Comparison of ENCODE assay signal across 18 mouse cellular contexts in genomic region chr19:46313116-46313515, GRCm38 (mm10). TPM values are rescaled to one million over a fixed set of nuclear protein-coding genes. Genes with fewer than 3 reads are reported as not detected.
DNase-seq lines count a peak whose midpoint lies in the region; ATAC-seq and TF ChIP-seq lines count a peak whose summit lies in the region.
"Had no signal": no experiment of that assay in that cellular context is flagged by ENCODE, and none has a peak within 500 bp of the region (broad histone marks: within the 10 kb centered on the region; RNA-seq: fewer than 3 reads in every experiment).

No protein-coding gene starts in this region.

- 81% methylated on average over 9 of the region's 9 CpGs for WGBS in intestine, embryonic 14.5 days
- 90% methylated on average over 9 of the region's 9 CpGs for WGBS in intestine, postnatal 0 days
- WGBS in liver, embryonic 15.5 days (ENCODE audit: insufficient replicate concordance): 83% methylated on average over 9 of the region's 9 CpGs

- H3K9me3 ChIP-seq in intestine, embryonic 14.5 days (ENCODE audit: control insufficient read depth, low read length): no peaks in the 10 kb centered on the region
- no peaks in the 10 kb centered on the region for H3K9me3 ChIP-seq in intestine, postnatal 0 days (ENCODE audit: control insufficient read depth)
- no peaks in the 10 kb centered on the region for H3K9me3 ChIP-seq in liver, embryonic 15.5 days (replicated peaks)
- H3K9me3 ChIP-seq: heart, embryonic 12.5 days; intestine, embryonic 15.5 days; limb, embryonic 13.5 days; lung, embryonic 15.5 days; midbrain, embryonic 10.5 days had no signal

- TF ChIP-seq CTCF in intestine, postnatal 0 days (IDR thresholded peaks at IDR 0.05; ENCODE audit: low read depth): no peak

- ATAC-seq in intestine, embryonic 14.5 days (replicated peaks; ENCODE audit: low FRiP score, low TSS enrichment, low read depth): no peak
- no peak for ATAC-seq in intestine, postnatal 0 days
- no peak for ATAC-seq in liver, embryonic 15.5 days (ENCODE audit: insufficient read depth)
- ATAC-seq: activated CD4-positive, CD25-positive, alpha-beta regulatory T cell, adult 4 months; forebrain, postnatal 0 days; intestine, embryonic 15.5 days had no signal

- no peak overlapping the region for H3K9ac ChIP-seq in intestine, embryonic 14.5 days (ENCODE audit: low read length)
- no peak overlapping the region for H3K9ac ChIP-seq in intestine, postnatal 0 days (ENCODE audit: low read depth, low read length)
- no peak overlapping the region; the same call in 1 of the 2 replicates for H3K9ac ChIP-seq in liver, embryonic 15.5 days
- H3K9ac ChIP-seq: forebrain, postnatal 0 days; heart, embryonic 12.5 days; hindbrain, embryonic 14.5 days; limb, embryonic 13.5 days; lung, embryonic 15.5 days had no signal

- H3K4me1 ChIP-seq in intestine, embryonic 14.5 days (replicated peaks; ENCODE audit: control insufficient read depth, insufficient read depth, low read length): peaks cover 40% of the 10 kb centered on the region
- H3K4me1 ChIP-seq in intestine, postnatal 0 days (replicated peaks; ENCODE audit: control insufficient read depth, insufficient read depth, low read length): 0 out of 2 replicates have a peak, but pooled peaks cover 7% of the 10 kb centered on the region
- H3K4me1 ChIP-seq in liver, embryonic 15.5 days (replicated peaks): peaks cover 77% of the 10 kb centered on the region

- H3K27ac ChIP-seq in intestine, embryonic 14.5 days (ENCODE audit: low read depth): no peak overlapping the region
- no peak overlapping the region for H3K27ac ChIP-seq in intestine, postnatal 0 days (ENCODE audit: low read depth, low read length)
- peak overlapping the region; percentile 95 for H3K27ac ChIP-seq in liver, embryonic 15.5 days (replicated peaks)
- H3K27ac ChIP-seq: gastrocnemius, adult 2 months; hindbrain, embryonic 14.5 days; intestine, embryonic 15.5 days; limb, embryonic 13.5 days; lung, embryonic 15.5 days; midbrain, embryonic 10.5 days had no signal

- no peak overlapping the region for H3K4me3 ChIP-seq in intestine, embryonic 14.5 days (ENCODE audit: low read depth, low read length)
- H3K4me3 ChIP-seq in intestine, postnatal 0 days (ENCODE audit: low read depth, low read length): no peak overlapping the region
- H3K4me3 ChIP-seq in liver, embryonic 15.5 days (replicated peaks): peak overlapping the region; percentile 50
- H3K4me3 ChIP-seq: gastrocnemius, adult 2 months; heart, embryonic 12.5 days; intestine, embryonic 15.5 days; limb, embryonic 13.5 days; lung, embryonic 15.5 days; midbrain, embryonic 10.5 days had no signal

- peaks cover 25% of the 10 kb centered on the region for H3K27me3 ChIP-seq in intestine, embryonic 14.5 days (replicated peaks; ENCODE audit: control insufficient read depth, insufficient read depth, low read length)
- H3K27me3 ChIP-seq in intestine, postnatal 0 days (replicated peaks; ENCODE audit: control insufficient read depth, insufficient read depth, low read length): peaks cover 31% of the 10 kb centered on the region
- peaks cover 66% of the 10 kb centered on the region for H3K27me3 ChIP-seq in liver, embryonic 15.5 days

- peak; percentile 25 for DNase-seq in cerebellum, adult 9-10 months
- no peak for DNase-seq in cerebellum, adult 11-12 months
- peak; percentile 41 for DNase-seq in intestine, embryonic 14.5 days (ENCODE audit: low spot score)
- peak; percentile 11 to 22 for DNase-seq in spleen, postnatal 10 days (ENCODE audit: low spot score in 2 of 2)
- no peak for DNase-seq in spleen, adult 12 weeks (ENCODE audit: low spot score)
- no peak for DNase-seq in retina, embryonic 14.5 days (ENCODE audit: low spot score)
- DNase-seq: adrenal gland, postnatal 25 days; forebrain, postnatal 0 days; gastrocnemius, adult 2 months had no signal

- H3K36me3 ChIP-seq in intestine, embryonic 14.5 days (ENCODE audit: control insufficient read depth, insufficient read depth, low read length): peaks cover 28% of the 10 kb centered on the region
- peaks cover 27% of the 10 kb centered on the region for H3K36me3 ChIP-seq in intestine, postnatal 0 days (ENCODE audit: control insufficient read depth, insufficient read depth)
- peaks cover 22% of the 10 kb centered on the region for H3K36me3 ChIP-seq in liver, embryonic 15.5 days (replicated peaks)

- no peak overlapping the region for H3K4me2 ChIP-seq in intestine, embryonic 14.5 days (ENCODE audit: low read length)
- H3K4me2 ChIP-seq in intestine, postnatal 0 days (replicated peaks; ENCODE audit: low read depth): no peak overlapping the region
- H3K4me2 ChIP-seq in liver, embryonic 15.5 days: peak overlapping the region; percentile 90
- H3K4me2 ChIP-seq: heart, embryonic 12.5 days; hindbrain, embryonic 14.5 days; intestine, embryonic 15.5 days; limb, embryonic 13.5 days; lung, embryonic 15.5 days had no signal

RNA-seq across cellular contexts. Expression of gene Nfkb2, which starts 9.0 kb away (rescaled TPM):
- polyA plus RNA-seq in intestine, embryonic 14.5 days (2014; fragmentation: Nextera tagmentation; extraction: Ambion mirVana): 7.9 and 9.2 TPM in 2 replicates
- polyA plus RNA-seq in intestine, postnatal 0 days (2015; fragmentation: Nextera tagmentation; extraction: Ambion mirVana): 6.1 and 6.7 TPM in 2 replicates
- 4.0 and 4.2 TPM in 2 replicates for polyA plus RNA-seq in liver, embryonic 15.5 days (2015; fragmentation: Nextera tagmentation; extraction: Ambion mirVana)

RNA-seq across cellular contexts. Expression of gene Psd, which starts 13.8 kb away (rescaled TPM):
- polyA plus RNA-seq in intestine, embryonic 14.5 days (2014; fragmentation: Nextera tagmentation; extraction: Ambion mirVana): 36.4 and 43.9 TPM in 2 replicates
- polyA plus RNA-seq in intestine, postnatal 0 days (2015; fragmentation: Nextera tagmentation; extraction: Ambion mirVana): 27.1 and 30.1 TPM in 2 replicates
- polyA plus RNA-seq in liver, embryonic 15.5 days (2015; fragmentation: Nextera tagmentation; extraction: Ambion mirVana): 5.0 and 5.7 TPM in 2 replicates

RNA-seq across cellular contexts. Expression of gene Fbxl15, which starts 14.9 kb away (rescaled TPM):
- polyA plus RNA-seq in intestine, embryonic 14.5 days (2014; fragmentation: Nextera tagmentation; extraction: Ambion mirVana): 17.5 and 17.7 TPM in 2 replicates
- polyA plus RNA-seq in intestine, postnatal 0 days (2015; fragmentation: Nextera tagmentation; extraction: Ambion mirVana): 22.0 and 25.3 TPM in 2 replicates
- 12.2 and 12.4 TPM in 2 replicates for polyA plus RNA-seq in liver, embryonic 15.5 days (2015; fragmentation: Nextera tagmentation; extraction: Ambion mirVana)

RNA-seq across cellular contexts. Expression of gene Cuedc2, which starts 25.4 kb away (rescaled TPM):
- polyA plus RNA-seq in intestine, embryonic 14.5 days (2014; fragmentation: Nextera tagmentation; extraction: Ambion mirVana): 154 and 176 TPM in 2 replicates
- 78.8 and 80.0 TPM in 2 replicates for polyA plus RNA-seq in intestine, postnatal 0 days (2015; fragmentation: Nextera tagmentation; extraction: Ambion mirVana)
- 73.0 and 82.8 TPM in 2 replicates for polyA plus RNA-seq in liver, embryonic 15.5 days (2015; fragmentation: Nextera tagmentation; extraction: Ambion mirVana)

RNA-seq across cellular contexts. Expression of gene Mfsd13a, which starts 27.8 kb away (rescaled TPM):
- polyA plus RNA-seq in intestine, embryonic 14.5 days (2014; fragmentation: Nextera tagmentation; extraction: Ambion mirVana): 12.3 and 12.7 TPM in 2 replicates
- polyA plus RNA-seq in intestine, postnatal 0 days (2015; fragmentation: Nextera tagmentation; extraction: Ambion mirVana): 11.8 and 12.7 TPM in 2 replicates
- polyA plus RNA-seq in liver, embryonic 15.5 days (2015; fragmentation: Nextera tagmentation; extraction: Ambion mirVana): 12.5 and 14.8 TPM in 2 replicates

Comparison
In these comparisons a context has a peak if more than half of its experiments do, and no peak if none do; other contexts are left out.
1. DNase-seq: peak in cerebellum, adult 9-10 months (single experiment), intestine, embryonic 14.5 days (single experiment) and spleen, postnatal 10 days (2 of 2); none in cerebellum, adult 11-12 months (single experiment), spleen, adult 12 weeks (single experiment) and retina, embryonic 14.5 days (single experiment).